Mouse (Mus musculus) embryonic fibroblast, embryonic 13.5 days (primary cell): ENCODE measurements around the gene Myo1c.
A peak's percentile ranks its signal among the peaks of the same experiment; 100 is the strongest.

Experiments
- CTCF ChIP-seq: IDR thresholded peaks from 2 replicates; pipeline ENCODE4 v1.5.1; 2011; ENCODE audit warnings: mild to moderate bottlenecking, control low read depth, low read length, moderate library complexity, borderline replicate concordance; ENCODE audit not compliant: insufficient read depth
- POLR2A ChIP-seq: IDR thresholded peaks from 2 replicates; pipeline ENCODE4 v1.6.1; 2011; ENCODE audit warnings: low read depth, mild to moderate bottlenecking, control low read depth, low read length, moderate library complexity

DNA sequence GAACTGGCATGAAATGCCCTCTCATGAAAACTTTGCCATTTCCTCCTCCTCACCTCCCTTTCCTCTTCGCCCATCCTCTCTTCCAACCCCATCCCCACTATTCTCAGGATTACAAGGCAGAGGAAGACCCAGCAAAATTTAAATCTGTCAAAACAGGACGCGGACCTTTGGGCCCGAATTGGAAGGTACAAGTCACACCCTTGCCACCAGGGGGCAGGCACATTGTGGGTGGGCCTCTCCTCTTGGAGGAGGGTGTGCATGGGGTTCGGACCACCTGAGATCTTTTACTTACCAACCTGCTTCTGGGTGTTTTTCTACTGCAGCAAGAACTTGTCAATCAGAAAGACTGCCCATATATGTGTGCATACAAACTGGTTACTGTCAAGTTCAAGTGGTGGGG, 31.2 kb upstream of the Myo1c start:
- TF ChIP-seq CTCF, result peak; percentile 19; the same call in 1 of the 2 replicates
- TF ChIP-seq POLR2A, result no peak
